Mouse (Mus musculus): ENCODE results near the gene Coro6. TPM values are rescaled to one million over a fixed set of nuclear protein-coding genes. Genes with fewer than 3 reads are reported as not detected.

Gene Coro6
- polyA plus RNA-seq, 1 experiment: 2.7 TPM

DNA sequence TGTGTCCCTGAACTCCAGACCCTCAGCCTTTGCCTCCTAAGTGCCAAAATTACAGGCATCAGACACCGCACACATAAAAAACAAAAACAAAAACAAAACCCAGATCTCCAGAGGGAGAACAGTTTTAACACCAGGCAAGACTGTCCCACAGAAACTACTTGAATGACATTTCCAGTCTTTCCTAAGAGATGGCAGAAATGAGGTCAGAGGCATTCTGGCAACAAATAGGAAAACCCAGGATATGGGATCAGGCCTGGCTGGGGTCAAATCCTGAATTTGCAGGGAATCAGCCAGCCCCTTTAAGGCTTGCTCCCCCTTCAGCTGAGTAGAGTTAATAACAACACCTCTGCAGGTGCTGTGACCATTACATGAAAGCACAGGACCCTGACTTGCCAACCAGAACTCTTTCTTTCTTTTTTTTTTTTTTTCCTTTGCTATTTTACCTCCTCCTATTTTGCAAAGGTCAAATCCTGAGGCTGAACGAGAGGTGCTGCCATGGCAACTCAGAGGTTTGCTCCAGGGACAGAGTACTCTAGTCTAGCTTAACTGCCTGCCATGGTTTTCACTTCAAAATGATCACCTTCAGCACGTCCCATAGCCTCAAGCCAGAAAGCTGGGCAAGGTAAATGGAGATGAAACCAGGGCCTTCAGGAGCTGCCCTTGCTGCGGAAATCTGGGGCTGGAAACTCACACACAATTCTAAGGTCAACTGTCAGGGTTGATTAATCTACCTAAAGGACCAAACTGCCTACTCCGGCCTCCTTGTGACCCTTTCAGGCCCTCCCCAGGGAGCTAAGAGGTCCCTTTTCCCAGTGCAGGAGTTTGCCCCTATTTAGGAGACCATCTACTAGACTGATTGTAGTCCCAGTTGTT is 54.6 kb downstream of the Coro6 start:
- no peaks in the 10 kb centered on the region for H3K27me3 ChIP-seq (ENCODE audit: control insufficient read depth, insufficient read depth, low read length)
- H3K36me3 ChIP-seq (ENCODE audit: control insufficient read depth, insufficient read depth, low read length): no peaks in the 10 kb centered on the region
- TF ChIP-seq POLR2A (IDR thresholded peaks at IDR 0.05; ENCODE audit: control insufficient read depth, low read depth, low read length) (no peak), CTCF (IDR thresholded peaks at IDR 0.05; ENCODE audit: control insufficient read depth, insufficient read depth, insufficient replicate concordance, low read depth, low read length) (no peak)
- H3K27ac ChIP-seq (ENCODE audit: control insufficient read depth, insufficient read depth, low read depth, low read length): no peak overlapping the region
- no peak overlapping the region for H3K4me3 ChIP-seq (ENCODE audit: control insufficient read depth, low read depth, low read length)
- peaks cover 35% of the 10 kb centered on the region for H3K4me1 ChIP-seq (ENCODE audit: control insufficient read depth, insufficient read depth, low read length)

DNA sequence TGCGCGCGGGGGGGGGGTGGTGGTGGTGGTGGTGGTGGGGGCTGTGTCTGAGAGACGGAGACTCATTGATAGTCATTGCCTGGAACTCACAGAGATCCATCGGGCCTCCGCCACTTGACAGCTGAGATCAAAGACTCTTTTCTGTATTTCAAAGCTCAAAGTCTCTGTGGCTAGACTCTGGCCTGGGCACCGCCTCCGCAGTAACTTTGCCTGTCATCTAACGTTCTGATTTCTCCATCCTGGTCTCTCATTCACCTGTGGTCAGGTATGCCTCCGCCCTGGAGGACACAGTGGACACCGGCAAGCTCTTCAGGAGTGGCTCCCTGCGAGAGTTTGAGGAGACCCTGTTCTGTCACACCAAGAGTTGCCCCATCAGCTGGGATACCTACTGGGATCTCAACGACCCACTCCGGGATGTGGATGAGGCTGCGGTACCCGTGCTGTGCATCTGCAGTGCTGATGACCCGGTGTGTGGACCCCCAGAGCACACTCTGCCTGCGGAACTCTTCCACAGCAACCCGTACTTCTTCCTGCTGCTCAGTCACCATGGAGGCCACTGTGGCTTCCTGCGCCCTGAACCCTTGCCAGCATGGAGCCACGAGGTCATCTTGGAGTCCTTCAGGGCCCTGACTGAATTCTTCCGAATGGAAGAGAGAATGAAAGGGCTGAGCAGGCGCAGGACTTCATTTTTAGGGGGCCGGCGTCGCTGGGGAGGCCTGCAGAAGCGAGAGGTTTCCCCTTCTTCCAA is 56.0 kb downstream of the Coro6 start:
- H3K4me3 ChIP-seq (ENCODE audit: control insufficient read depth, low read depth, low read length): no peak overlapping the region
- H3K27ac ChIP-seq (ENCODE audit: control insufficient read depth, insufficient read depth, low read depth, low read length): no peak overlapping the region
- no peaks in the 10 kb centered on the region for H3K36me3 ChIP-seq (ENCODE audit: control insufficient read depth, insufficient read depth, low read length)
- H3K4me1 ChIP-seq (ENCODE audit: control insufficient read depth, insufficient read depth, low read length): peaks cover 32% of the 10 kb centered on the region
- no peaks in the 10 kb centered on the region for H3K27me3 ChIP-seq (ENCODE audit: control insufficient read depth, insufficient read depth, low read length)
- TF ChIP-seq POLR2A (IDR thresholded peaks at IDR 0.05; ENCODE audit: control insufficient read depth, low read depth, low read length): no peak
- no peak for TF ChIP-seq CTCF (IDR thresholded peaks at IDR 0.05; ENCODE audit: control insufficient read depth, insufficient read depth, insufficient replicate concordance, low read depth, low read length)

DNA sequence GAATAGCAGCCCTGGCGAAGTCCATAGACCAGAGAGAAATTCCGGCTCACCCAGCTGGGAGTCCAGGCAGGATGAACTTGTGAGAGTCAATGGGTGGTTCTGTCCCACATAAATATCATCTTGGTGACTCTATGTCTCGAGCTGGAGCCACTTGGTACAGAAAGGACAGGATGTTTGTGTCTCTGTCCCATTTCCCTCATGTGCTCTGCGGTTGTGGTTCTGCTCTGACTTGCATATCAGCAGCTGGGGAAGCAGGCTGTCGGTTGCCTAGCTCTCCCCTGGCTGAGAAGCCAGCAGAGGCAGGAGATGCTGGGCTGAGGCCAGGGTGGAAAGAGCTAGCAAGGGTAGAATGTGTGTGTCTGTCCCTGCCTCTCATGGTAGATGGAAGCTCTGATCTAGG is 56.8 kb downstream of the Coro6 start, which contains the start of gene Gm10392:
Gm10392 (minus strand) TSS at position 156 of the 400 bp plus-strand sequence.
- Histone ChIP-seq H3K4me1 (ENCODE audit: control insufficient read depth, insufficient read depth, low read length) (peaks cover 26% of the 10 kb centered on the region), H3K27me3 (ENCODE audit: control insufficient read depth, insufficient read depth, low read length) (no peaks in the 10 kb centered on the region), H3K4me3 (ENCODE audit: control insufficient read depth, low read depth, low read length) (no peak within 1 kb of the TSS), H3K36me3 (ENCODE audit: control insufficient read depth, insufficient read depth, low read length) (no peaks in the 10 kb centered on the region), H3K27ac (ENCODE audit: control insufficient read depth, insufficient read depth, low read depth, low read length) (no peak within 1 kb of the TSS)
- TF ChIP-seq POLR2A (IDR thresholded peaks at IDR 0.05; ENCODE audit: control insufficient read depth, low read depth, low read length): no peak
- TF ChIP-seq CTCF (IDR thresholded peaks at IDR 0.05; ENCODE audit: control insufficient read depth, insufficient read depth, insufficient replicate concordance, low read depth, low read length): no peak

Other genes starting within 250 kb of the Coro6 start
- gene Ssh2, start 246.1 kb upstream of the Coro6 start, polyA plus RNA-seq (2012; rRNA removed): 35.8 and 43.8 TPM in 2 replicates
- gene Ankrd13b, start 27.3 kb downstream of the Coro6 start, polyA plus RNA-seq (2012; rRNA removed): 2.9 and 3.6 TPM in 2 replicates
- 566 and 585 TPM in 2 replicates for gene Git1, start 31.2 kb downstream of the Coro6 start, polyA plus RNA-seq (2012; rRNA removed)
- gene Abhd15, start 52.7 kb downstream of the Coro6 start, polyA plus RNA-seq (2012; rRNA removed): 0.17 and 0.28 TPM in 2 replicates
- gene Trp53i13, start 53.6 kb downstream of the Coro6 start, polyA plus RNA-seq (2012; rRNA removed): 46.7 and 54.1 TPM in 2 replicates
- not detected in 2 replicates for gene Gm10392, start 56.8 kb downstream of the Coro6 start, polyA plus RNA-seq (2012; rRNA removed)
- gene Taok1, start 145.4 kb downstream of the Coro6 start, polyA plus RNA-seq (2012; rRNA removed): 4.5 and 5.8 TPM in 2 replicates
- gene Nufip2, start 223.7 kb downstream of the Coro6 start, polyA plus RNA-seq (2012; rRNA removed): 12.1 and 14.4 TPM in 2 replicates

Data from testis, adult 2 months (tissue).